Mouse (Mus musculus): ENCODE measurements at regions not wholly inside any gene's neighbourhood (a gene's known extent, or its start where the extent isn't known, plus 50 kb on each side); places are given as distances from the start of the nearest gene placed in this dataset.

- WGBS: 84% methylated on average over 4 of the region's 4 CpGs
- DNase-seq: no peak
- H3K27ac ChIP-seq (ENCODE audit: insufficient read depth, low read length): no peak overlapping the region
- TF ChIP-seq POLR2A (IDR thresholded peaks at IDR 0.05; ENCODE audit: borderline replicate concordance, insufficient read depth, low read length) (no peak), CTCF (IDR thresholded peaks at IDR 0.05; ENCODE audit: borderline replicate concordance, insufficient read depth, low read depth, low read length) (no peak)
- no peaks in the 10 kb centered on the region for H3K27me3 ChIP-seq (ENCODE audit: control insufficient read depth, insufficient read depth, low read length)
- H3K4me1 ChIP-seq (ENCODE audit: control insufficient read depth, insufficient read depth, low read length): no peaks in the 10 kb centered on the region
- no peak overlapping the region for H3K4me3 ChIP-seq (replicated peaks; ENCODE audit: insufficient read depth, low read depth, low read length)
Measured at GRCm38 (mm10) chr2:63832041-63832714, 265.7 kb downstream of the Fign start.

- no peak for TF ChIP-seq CTCF (IDR thresholded peaks at IDR 0.05; ENCODE audit: borderline replicate concordance, insufficient read depth, low read depth, low read length)
- TF ChIP-seq POLR2A (IDR thresholded peaks at IDR 0.05; ENCODE audit: borderline replicate concordance, insufficient read depth, low read length): no peak
- WGBS: 82% methylated on average over 5 of the region's 5 CpGs
Measured at GRCm38 (mm10) chr2:63830431-63830830, 267.4 kb downstream of the Fign start.

DNA sequence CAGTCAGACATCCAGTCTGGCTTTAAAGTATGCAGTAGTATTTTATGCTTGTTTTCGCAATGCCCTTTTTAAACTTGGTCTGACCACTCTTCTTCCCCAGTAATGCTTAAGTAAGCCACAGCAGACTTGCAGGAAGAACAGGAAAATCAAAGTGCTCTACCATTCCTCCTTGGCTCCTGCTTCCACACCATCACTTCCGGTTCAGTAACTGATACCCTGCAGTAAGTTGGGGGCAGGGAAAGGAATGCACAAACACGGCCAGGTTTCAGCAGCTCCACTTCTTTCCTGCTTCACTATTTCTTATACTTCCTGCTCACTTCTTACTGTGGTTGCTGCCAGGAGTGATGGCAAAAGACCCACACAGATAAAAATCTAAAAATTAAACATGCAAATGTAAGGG is 269.2 kb downstream of the Fign start:
- no peak for TF ChIP-seq POLR2A (IDR thresholded peaks at IDR 0.05; ENCODE audit: borderline replicate concordance, insufficient read depth, low read length)
- TF ChIP-seq CTCF (IDR thresholded peaks at IDR 0.05; ENCODE audit: borderline replicate concordance, insufficient read depth, low read depth, low read length): no peak
- 58% methylated on average over 3 of the region's 3 CpGs for WGBS
- no peak overlapping the region for H3K27ac ChIP-seq (ENCODE audit: insufficient read depth, low read length)
- no peak for DNase-seq
- H3K4me3 ChIP-seq (replicated peaks; ENCODE audit: insufficient read depth, low read depth, low read length): no peak overlapping the region
- H3K27me3 ChIP-seq (ENCODE audit: control insufficient read depth, insufficient read depth, low read length): no peaks in the 10 kb centered on the region
- H3K4me1 ChIP-seq (ENCODE audit: control insufficient read depth, insufficient read depth, low read length): no peaks in the 10 kb centered on the region

More at GRCm38 (mm10) chr2:63830431-63830830, 267.4 kb downstream of the Fign start:
- Histone ChIP-seq H3K4me1 (ENCODE audit: control insufficient read depth, insufficient read depth, low read length) (no peaks in the 10 kb centered on the region), H3K4me3 (replicated peaks; ENCODE audit: insufficient read depth, low read depth, low read length) (no peak overlapping the region), H3K27me3 (ENCODE audit: control insufficient read depth, insufficient read depth, low read length) (no peaks in the 10 kb centered on the region), H3K27ac (ENCODE audit: insufficient read depth, low read length) (no peak overlapping the region)
- no peak for DNase-seq

DNA sequence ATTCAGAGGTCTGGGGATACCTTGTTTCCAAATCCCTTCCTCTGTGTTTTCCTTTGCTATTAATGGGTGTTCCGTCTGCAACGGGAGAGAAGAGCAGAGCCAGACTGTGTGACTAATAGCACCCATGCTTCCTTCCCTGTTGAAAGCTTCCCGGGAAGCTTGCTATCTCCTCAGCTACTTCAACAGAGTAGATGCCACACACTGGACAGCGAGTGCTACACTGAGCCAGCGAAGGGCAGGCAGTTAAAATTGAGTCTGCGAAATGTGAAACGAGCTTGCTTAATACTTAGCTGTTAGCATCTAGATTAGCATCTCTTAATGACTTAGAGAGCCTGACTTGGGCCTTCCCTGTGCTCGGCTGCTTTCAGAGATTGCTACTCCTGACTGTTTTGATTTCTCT is 278.4 kb downstream of the Fign start:
- no peak for DNase-seq
- no peak overlapping the region for H3K27ac ChIP-seq (ENCODE audit: insufficient read depth, low read length)
- 20% methylated on average over 8 of the region's 8 CpGs for WGBS
- TF ChIP-seq CTCF (IDR thresholded peaks at IDR 0.05; ENCODE audit: borderline replicate concordance, insufficient read depth, low read depth, low read length): no peak
- TF ChIP-seq POLR2A (IDR thresholded peaks at IDR 0.05; ENCODE audit: borderline replicate concordance, insufficient read depth, low read length): no peak
- H3K4me1 ChIP-seq (ENCODE audit: control insufficient read depth, insufficient read depth, low read length): no peaks in the 10 kb centered on the region
- no peak overlapping the region for H3K4me3 ChIP-seq (replicated peaks; ENCODE audit: insufficient read depth, low read depth, low read length)
- no peaks in the 10 kb centered on the region for H3K27me3 ChIP-seq (ENCODE audit: control insufficient read depth, insufficient read depth, low read length)

Measured in cerebellum, adult 2 months (tissue).